Mouse (Mus musculus): ENCODE measurements around the gene Samd5.

- no peak for TF ChIP-seq CTCF (IDR thresholded peaks at IDR 0.05; ENCODE audit: control insufficient read depth, insufficient read depth, insufficient replicate concordance, low read depth, low read length)
- no peak for TF ChIP-seq POLR2A (IDR thresholded peaks at IDR 0.05; ENCODE audit: control insufficient read depth, low read depth, low read length)
Observed at GRCm38 (mm10) chr10:9640056-9640455, 35.0 kb downstream of the Samd5 start.

All from testis, adult 2 months (tissue).